Mouse (Mus musculus): ENCODE results near the gene Clpb.
"Not testable (repeated sequence)": the region's sequence is repeated elsewhere in the genome, so short reads cannot be mapped to it uniquely, and the experiment has no call there.

Gene Clpb

DNA sequence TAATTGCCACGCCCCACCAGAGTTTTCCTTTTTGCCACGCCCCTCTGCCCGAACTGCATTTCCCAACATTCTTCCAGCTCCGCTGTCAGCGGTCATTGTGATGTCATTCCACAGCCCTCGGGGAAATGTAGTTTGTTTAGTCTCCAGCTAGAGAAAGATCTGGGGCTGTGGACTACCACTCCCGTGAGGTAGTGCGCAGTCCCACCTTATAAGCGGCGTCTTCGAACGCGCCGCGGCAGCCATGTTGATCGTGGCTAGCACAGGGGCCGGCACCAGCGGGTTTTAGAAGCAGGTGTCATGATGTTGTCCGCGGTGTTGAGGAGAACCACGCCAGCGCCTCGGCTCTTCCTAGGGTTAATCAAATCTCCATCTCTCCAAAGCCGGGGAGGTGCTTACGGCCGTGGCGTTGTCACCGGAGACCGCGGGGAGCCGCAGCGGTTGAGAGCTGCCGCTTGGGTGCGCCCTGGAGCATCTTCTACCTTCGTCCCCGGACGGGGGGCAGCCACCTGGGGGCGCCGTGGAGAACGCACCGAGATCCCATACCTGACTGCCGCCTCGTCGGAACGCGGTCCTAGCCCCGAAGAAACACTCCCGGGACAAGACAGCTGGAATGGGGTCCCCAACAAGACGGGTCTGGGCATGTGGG is at the start of gene Clpb:
Clpb (plus strand) TSS at position 120 of the 646 bp plus-strand sequence.
- peak; percentile 91 for DNase-seq

DNA sequence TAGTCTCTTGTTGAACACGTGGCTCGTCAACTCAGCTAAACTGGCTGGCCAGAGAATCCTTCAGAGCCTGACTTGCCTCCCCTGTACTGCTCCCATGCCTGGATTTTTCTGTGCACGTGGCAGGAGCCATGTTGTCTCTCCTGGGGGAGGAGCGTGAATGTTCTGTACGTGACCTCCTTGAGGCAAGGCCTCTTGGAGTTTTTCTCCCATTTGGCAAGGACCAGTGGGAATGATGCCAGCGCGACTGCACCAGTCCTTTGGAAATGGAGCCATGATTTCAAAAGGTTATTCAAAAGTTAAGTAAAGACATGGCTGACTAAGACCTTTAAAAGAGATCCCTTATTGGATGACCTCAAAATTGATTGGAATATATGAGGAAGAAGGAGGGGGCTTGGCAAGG is 48.0 kb upstream of the Clpb start:
- DNase-seq, result no peak

DNA sequence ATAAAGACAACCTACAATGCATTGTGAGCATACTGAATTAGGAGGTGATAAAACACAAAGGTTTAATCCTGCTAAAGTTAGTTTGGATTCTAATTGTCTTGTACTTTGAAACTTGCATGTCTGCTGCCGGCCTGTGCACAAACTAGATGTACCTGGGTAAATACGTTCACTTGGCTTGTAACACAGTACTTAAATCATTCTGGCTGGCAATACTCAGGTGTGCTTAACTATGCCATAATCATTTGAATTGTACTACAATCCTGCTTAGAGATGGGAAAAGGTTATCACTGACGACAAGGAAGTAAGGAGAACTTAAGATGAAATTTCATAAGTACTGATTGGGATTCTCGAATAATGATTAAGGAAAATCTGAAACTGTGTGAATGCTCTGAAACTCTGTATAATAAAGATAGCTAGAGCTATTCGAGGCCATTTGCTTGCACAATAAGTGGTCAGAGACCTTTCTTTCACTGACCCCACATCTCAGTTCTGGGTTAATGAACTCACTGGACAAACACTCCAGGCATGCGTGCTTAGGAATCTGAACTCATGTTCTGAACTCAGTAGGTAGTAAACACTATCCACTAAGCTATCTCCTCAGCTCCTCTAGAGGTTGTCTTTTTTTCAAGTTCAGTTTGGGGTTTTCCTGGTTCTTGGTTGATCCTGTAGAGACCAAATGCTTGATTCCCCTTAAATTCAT is 47.1 kb upstream of the Clpb start:
- no peak for DNase-seq

DNA sequence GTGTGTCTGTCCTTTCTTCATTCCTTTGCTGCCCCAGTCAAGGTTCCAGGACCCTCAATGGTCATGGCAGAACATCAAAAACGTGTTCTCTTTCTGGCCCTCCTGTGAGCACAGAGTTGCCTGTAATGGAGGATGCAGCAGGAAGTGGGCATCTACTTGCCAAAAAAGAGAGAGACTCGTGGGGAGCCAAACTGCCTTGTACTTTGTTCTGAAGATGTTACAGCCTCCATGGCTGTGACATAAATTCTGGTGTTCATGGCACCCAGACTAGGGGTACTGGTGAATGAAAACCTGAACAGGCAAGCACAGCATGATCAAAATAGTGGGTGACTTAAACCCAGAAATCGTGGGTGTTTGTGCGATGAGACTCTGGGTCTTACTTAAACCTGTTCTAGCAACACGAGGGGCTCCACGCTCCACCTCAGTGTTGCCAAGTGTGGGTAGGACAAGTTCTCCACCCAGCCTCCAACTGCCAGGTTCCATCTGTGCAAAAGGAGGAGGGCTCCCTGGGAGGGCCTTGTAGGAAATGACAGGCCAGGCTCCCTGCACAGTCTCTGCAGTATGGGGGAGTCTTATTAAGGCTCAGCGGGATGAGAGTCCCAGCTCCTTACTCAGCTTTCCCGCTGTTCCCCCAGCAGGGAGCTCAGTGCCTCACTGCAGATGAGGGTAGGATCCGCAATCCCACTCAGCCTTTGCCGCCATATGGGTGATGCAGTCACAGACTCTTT is 45.8 kb upstream of the Clpb start:
- DNase-seq, result no peak

DNA sequence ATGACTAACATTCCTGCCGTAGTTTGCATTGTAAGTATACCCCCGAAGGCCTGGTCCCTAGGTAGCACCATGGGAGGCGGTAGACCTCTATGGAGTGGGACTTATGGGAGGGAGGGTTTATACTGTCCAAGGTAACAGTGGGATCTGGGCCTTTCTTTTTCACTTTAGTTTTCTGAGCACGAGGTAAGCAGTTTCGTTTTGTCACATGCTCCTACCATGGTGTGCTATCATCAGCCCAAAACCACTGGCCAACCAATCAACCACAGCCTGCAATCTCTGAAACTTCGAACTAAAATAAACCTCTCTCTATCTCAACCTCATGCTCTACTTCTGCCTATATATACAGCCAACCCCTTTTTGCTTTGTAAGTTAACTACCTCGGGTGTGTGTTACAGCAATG is 45.2 kb upstream of the Clpb start:
- DNase-seq, result no peak

DNA sequence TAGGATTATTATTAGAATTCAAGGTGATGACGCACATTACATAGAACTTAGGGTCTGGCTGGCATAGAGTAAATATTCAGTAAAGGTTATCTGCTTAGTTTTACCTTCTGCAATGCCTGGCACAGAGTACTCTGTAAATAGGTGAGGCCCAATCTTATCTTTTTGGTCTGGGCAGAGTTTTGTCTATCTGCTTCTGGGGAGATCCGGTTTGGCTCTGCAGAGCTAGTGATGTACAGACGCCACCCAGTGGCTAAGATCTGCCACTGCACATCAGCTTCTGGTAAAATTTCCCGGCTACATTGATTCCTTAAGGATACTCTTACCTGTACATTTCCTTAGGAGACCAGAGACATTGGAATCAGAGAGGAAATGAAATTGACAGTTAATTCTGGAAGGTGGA is 43.1 kb upstream of the Clpb start:
- DNase-seq, result peak; percentile 24

DNA sequence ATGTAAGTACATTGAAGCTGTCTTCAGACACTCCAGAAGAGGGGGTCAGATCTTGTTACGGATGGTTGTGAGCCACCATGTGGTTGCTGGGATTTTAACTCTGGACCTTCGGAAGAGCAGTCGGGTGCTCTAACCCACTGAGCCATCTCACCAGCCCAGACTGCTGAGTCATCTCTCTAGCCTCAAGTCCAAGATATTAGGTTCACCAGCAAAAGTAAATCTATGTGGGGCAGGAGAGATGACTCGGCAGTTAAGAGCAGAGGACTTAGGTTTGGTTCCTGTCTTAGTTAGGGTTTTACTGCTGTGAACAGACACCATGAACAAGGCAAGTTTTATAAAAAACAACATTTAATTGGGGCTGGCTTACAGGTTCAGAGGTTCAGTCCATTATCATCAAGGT is 41.6 kb upstream of the Clpb start:
- DNase-seq, result not testable (repeated sequence)

DNA sequence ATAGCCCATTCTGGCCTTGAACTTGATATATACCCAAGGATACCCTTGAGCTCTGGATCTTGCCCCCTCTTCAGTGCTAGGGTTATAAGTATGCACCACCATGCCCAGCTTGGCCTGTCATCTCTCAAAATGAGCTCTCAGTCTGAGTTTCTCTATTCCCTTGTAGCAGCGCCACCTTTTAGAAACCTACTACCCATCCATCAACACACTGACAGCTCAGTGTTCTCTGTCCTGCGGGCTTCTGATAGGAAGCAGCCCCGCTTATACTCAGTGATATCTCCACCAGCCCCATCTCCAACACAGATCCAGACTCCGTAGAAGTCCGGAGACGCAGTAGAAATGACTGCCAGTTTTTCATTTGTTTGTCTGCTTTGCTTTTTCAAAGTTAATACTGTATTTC is 39.1 kb upstream of the Clpb start:
- no peak for DNase-seq

DNA sequence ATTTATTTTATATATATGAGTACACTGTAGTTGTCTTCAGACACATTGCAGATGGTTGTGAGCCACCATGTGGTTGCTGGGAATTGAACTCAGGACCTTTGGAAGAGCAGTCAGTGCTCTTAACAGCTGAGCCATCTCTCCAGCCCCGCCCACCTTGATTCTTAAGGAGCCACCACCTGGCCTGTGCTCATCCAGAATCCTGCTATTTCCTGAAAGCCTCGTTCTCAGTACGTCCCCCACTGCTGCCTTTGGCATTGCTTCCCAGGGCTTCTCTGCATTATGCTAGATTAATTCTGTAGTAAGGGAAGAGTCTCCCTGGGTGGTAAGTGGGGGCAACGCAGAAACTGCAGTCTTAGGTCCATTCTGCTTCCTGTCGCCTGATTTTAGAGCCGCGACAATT is 36.3 kb upstream of the Clpb start:
- DNase-seq, result not testable (repeated sequence)

DNA sequence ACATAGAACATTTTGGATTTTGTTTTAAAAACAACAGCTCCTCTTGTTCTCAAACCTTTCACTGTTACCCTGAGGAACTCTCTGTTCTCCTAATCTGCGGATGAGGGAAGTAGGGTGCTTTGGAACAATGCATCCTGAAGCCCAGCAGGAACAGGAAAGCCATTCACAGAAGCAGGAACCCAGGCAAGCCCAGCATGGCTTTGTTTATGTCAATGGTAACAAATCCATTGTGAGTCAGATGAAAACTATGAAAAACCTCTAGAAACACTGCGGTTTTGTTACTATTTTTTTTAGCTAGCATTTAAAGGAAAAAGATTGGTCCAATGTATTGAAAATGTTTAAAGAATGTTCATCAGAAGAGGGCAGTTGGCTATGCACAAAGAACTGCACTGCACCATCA is 35.0 kb upstream of the Clpb start:
- DNase-seq, result no peak

DNA sequence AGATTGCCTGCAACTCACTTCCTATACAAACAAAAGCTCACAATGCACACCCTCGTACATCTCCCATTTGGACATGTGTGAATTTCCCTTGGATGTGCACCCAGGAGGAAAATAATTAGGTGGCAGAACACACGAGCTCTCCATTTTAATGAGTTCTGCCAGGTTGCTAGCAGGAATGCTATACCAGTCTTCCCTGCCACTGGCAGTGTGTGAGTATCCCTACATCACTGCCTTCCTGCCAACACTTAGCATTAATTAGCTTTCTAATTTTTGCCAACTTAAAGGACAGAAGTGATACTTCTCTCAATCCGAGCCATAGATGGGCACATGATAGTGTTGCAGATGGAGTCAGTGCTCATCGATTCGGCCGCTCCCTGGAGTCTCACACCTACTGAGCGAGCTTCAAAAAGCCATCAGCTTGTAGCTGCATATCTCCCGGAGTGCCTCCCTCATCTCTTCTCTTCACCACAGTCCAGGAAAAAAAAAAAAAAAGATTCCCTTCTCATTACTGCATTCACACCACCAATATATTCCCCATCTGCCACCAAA is 29.7 kb upstream of the Clpb start:
- no peak for DNase-seq

DNA sequence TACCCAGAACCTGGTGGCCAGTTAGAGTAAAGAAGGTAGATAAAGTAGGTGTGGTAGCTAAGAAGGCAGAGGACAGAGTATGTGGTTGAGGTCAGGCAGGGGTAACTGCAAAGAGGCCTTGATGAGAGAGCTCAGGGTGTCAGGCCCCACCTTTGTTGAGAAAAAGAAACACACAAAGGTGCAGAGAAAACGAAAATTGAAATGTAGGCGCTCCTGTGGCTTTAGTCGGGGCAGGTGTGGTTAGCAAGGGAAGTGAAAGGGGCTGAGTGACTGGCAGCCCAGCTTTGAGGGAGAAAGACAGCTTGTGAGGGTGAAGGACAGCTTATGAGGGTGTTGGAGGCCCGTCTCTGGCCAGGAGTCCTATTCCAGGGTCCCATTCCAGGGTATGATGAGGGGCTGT is 28.9 kb upstream of the Clpb start:
- no peak for DNase-seq

DNA sequence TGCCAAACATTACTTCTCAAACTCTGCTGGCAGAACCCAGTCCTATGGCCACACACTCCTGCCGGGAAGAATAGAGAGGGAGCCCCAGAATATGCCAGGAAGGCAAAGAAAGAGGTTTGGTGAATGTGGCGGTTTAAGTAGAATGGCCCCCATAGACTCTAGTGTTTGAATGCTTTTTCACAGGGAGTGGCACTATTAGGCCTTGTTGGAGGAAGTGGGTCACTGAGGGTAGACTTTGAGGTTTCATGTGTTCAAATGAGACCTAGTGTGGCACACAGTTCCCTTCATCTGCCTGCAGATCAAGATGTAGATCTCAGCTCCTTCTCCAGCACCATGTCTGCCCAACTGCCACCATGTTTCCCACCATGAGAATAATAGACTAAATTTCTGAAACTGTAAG is 27.4 kb upstream of the Clpb start:
- no peak for DNase-seq

DNA sequence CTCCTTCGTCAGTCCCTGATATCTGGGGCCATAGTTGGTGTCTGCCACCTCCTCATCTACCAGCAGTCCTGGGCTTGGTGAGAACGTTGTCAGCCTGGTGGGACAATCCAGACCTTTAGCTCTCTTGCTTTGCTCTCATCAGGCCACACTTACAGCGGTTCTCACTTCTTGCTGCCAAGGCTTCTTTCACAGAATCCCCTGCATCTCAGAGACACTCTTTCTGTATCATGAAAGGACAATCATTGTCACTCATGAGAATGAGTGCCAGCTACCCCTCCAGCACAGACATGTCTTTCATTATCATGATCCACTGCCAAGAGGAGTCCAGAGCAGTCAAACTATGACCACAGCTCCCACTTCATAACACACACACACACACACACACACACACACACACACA is 19.6 kb upstream of the Clpb start:
- no peak for DNase-seq

DNA sequence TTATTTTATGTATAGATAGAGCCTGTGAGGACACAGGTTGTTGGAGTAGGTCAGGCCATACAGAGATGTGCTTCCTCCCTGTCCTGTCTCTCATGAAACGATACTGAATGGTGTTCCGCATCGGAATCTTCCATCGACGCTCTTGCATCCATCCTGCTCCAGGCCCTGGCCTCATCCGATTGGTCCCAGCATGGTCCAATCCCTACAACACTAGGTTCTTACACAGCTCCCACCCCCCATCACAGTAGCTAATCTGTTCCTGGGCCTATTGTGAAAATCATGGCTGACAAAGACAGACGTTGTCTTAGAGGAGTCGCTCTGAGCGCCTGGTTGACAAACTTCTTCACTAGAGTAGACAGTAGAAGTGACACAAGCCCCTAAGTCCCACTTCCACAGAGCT is 13.7 kb upstream of the Clpb start:
- DNase-seq, result no peak

DNA sequence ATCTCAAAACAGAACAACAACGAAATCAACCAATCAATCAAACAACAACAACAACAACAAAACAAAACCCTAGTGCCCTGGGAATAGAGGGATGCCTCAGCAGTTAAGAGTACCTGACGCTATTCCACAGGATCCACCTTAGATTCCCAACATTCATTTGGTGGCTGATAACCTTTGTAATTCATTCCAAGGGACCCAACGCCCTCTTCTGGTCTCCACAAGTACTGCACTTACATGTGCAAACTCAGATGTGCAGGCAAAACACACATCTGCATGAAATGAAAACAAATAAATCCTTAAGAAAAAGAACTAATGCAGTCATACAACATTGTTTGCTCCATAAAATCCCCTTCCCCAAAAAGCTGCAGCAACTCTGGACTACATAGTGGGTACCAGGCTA is 12.9 kb upstream of the Clpb start:
- DNase-seq, result no peak

DNA sequence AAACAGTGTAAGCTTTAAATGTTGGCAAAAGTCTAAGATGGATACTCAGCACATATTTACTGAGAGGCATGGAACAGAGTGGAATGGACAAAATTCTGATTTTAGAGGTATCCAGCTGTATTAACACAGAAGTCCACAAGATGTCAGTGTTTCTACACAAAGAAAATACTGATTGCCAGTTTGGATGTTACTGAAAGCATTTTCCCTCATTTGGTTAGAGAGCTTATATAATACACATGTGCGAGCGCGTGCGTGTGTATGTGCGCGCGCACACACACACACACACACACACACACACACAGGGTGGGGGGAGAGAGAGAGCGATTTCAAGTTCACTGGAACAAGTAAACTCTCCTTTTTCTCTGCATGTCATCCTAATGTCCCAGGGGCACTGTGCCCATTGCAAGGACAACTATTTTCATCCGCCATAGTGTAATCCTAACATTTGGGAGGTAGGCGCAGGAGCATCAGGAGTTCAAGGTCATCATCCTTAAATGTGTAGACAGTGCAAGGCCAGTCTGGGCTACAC is 9.7 kb upstream of the Clpb start:
- peak; percentile 67 for DNase-seq

DNA sequence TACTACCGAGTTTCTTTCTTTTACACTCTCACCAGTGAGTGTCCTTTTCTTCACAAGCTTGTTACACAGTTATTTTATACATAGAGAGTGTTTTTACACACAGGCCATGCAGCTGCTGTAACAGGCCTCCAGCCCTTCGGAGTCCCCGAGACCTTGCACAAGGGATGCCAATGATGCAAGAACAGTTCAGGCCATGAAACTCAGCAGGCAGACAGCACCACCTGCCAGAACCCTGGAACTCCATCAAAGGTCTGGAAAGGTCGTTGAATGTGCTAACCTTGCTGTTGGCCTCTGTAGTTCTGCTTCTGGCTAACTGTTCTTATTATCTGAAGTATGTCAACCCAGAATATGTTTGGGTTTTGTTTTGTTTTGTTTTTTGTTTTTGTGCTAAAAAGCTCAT is 8.5 kb upstream of the Clpb start:
- DNase-seq, result no peak

DNA sequence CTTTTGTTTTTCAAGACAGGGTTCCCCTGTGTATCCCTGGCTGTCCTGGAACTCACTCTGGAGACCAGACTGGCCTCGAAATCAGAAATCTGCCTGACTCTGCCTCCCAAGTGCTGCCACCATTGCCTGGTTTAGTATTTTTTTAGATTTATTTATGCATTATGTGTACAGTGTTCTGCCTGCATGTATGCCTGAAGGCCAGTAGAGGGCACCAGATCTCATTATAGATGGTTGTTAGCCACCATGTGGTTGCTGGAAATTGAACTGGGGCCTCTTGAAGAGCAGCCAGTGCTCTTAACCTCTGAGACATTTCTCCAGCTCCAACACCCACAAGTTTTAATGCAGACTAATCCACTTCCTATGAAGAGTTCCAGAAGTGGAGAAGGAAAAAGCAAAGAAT is 1.4 kb upstream of the Clpb start:
- DNase-seq, result no peak

DNA sequence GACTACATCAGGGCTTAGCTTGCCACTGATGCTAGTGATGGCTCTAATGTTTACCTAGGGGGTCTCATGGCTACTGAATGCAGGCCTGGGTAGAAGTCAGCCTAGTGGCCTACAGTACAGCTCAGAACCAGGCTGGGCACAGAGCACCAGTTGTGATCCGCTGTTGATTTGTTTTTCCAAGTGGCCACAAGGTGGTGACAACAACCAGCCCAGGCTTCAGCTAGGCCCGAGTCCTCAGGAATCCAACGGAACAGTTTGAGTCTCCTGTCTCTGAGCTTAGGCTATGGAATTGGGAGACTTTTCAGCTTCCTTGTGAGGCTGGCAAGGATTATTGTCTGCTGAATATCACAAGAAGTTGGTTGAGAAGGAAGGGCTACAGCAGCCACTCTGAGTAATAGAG is 3.1 kb downstream of the Clpb start:
- peak; percentile 50 for DNase-seq

DNA sequence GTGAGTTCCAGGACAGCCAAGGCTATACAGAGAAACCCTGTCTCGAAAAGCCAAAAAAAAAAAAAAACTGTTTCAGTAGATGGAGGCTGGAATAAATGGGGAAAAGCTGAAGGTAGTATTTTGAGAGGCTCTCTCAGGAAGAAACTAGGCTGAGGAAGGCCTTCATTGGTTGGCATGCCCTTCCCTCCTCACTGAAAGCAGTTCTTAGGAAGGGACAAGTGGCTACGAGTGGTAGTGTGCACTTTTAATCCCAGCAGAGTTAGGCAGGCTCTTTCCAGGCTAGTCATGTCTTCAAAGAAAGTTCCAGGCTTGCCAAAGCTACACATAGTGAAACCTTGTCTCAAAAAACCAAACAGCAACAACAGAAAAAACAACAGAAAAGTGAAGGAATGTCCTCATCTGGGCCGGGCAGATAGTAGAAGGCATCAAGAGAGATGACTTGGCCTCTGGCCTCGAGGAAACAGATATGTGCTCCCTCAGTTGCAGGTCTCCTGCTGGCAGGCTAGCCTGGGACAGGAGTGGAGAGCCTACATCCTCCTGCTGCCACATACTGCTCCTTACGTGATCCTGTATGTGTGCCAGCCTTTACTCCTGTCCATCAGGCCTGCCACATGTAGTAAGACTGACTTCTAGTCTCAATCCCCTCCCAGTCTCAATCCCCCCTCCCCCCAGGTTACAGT is 8.3 kb downstream of the Clpb start:
- no peak for DNase-seq

DNA sequence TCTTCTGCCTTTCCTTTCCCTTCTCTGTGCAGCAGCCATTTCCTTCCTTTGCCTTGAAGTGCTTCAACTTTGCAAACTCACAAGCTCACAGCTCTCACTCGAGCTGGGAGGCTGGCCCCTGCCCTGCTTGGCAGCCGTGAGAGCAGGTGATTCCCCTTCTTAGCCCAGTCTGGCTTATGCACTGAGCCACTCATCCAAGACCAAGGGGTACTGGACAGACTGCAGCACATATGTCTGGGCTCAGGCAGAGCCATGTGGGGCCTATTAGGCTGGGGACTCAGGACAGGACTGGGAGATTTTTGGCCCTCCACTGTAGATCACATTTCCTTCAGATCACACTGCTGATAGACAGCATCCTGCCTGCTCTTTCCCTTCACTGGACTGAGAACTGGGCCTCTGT is 10.1 kb downstream of the Clpb start:
- no peak for DNase-seq

Data from cerebellum, adult 8-10 months (tissue).